Mouse (Mus musculus) small intestine, adult 10 weeks (tissue): ENCODE data around the gene Fpgs. TPM values are rescaled to one million over a fixed set of nuclear protein-coding genes. Genes with fewer than 3 reads are reported as not detected.

ENCODE experiments used
- polyA plus RNA-seq: library from polyadenylated mRNA; stranded (reverse); fragments of 350-450 nt; fragmentation: Illumina TruSeq; extraction: RNeasy Lipid Tissue Mini Kit (QIAGEN cat#74804); gene quantifications from one replicate; pipeline ENCODE4 v1.2.3, GENCODE M21; 2014; ENCODE audit warnings: low replicate concordance

Gene Fpgs
- polyA plus RNA-seq = not detected

DNA sequence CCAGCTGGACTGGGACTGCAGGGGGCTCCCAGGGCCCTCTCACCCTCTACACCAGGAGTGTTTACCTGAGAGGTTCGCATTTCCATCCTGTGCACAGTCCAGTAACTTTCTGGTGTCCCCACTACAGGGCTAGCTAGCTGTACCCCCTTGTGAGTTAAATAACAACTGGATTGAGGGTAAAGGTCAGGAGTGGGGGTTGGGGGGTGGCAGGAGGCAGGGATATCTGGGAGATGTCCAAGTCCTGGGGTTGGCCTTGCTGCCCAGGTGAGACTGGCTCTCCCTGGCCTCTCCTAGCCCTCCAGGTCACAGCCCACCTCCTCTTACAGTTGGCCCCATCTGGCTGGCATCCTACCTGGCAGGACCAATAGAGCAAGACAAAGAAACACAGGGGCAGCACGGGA, at the start of gene Fpgs:
Gene Fpgs (minus strand): TSS at position 125 of the 401 bp plus-strand sequence.

DNA sequence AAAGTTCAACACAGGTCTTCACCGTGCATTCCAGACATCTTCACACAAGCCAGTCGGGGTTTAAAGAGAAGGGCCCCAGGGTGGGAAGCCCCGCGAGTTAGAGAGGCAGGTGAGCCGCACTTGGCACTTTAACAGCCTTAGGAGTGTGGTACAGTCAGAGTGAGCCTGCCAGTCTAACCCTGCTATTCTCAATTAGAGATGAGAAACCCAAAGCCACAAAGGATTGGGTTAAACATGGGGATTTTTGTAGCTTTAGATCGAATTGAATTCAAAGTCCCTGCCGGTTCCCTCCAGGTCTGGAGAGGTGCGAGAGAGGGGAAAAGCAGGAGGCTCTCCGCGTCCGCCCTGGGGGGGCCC, 36.9 kb upstream of the Fpgs start, which contains the start of gene 6330409D20Rik:
Gene 6330409D20Rik (minus strand): TSS at position 101 of the 357 bp plus-strand sequence.

GRCm38 (mm10) chr2:32720681-32721229, 16.8 kb upstream of the Fpgs start, which contains the start of gene Sh2d3c:
Sh2d3c (plus strand) TSS chr2:32721055.

DNA sequence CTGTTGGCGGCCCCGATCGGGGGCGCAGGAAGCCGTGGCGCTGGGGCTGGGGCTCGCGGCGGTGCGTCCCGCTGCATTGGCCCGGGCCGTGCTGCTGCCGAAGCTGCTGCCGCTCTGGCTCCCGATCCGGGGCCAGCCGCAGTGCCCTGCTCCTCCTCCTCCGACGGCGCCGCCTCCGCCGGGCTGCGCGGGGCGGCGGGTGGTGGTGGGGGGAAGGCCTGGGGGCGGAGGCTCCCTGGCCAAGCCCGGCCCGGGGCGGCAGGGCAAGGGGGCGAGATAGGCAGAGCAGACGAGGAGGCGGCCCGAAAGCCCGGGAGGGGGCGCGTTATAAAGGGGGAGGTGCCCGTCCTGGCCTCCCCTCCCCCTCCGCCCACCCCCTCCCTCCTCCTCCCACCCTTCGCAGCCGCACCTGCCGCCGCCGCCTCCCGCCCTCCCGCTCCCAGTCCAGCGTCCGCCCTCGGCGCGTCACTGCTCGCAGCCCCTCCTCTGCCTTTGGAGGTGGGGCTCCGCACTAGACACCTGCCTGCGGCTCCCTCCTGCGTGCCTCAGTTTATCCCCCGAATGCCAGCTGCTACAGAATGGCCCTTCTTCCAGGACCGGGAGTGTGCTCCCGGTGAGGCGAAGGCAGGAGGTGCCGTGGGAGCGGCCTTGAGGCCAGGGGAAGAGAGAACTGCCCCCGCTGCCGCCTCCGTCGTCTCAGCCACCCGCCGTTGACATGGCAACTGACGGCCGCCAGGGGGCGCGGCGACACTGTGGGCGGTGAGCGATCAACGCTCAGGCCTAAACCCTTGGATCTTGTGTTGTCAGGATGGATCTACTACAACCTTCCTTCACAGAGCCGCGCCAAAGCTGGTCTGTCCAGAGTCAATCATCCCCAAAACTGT, 9.2 kb upstream of the Fpgs start, which contains the start of gene Cdk9:
Gene Cdk9 (minus strand): TSS at position 143 of the 884 bp plus-strand sequence.

GRCm38 (mm10) chr2:32646379-32647056, 57.4 kb downstream of the Fpgs start, which contains the start of gene Eng:
Eng (plus strand) TSS chr2:32646595.

Other genes with a start within 250 kb of the Fpgs start
- gene Fam102a, start 168.8 kb downstream of the Fpgs start, polyA plus RNA-seq = 15.2 TPM
- 2.4 TPM for gene Dpm2, start 133.3 kb downstream of the Fpgs start, polyA plus RNA-seq
- gene Pip5kl1, start 129.3 kb downstream of the Fpgs start, polyA plus RNA-seq = not detected
- not detected for gene 9430097D07Rik, start 128.5 kb downstream of the Fpgs start, polyA plus RNA-seq
- 0.59 TPM for gene St6galnac4, start 117.0 kb downstream of the Fpgs start, polyA plus RNA-seq
- 0.30 TPM for gene St6galnac6, start 104.4 kb downstream of the Fpgs start, polyA plus RNA-seq
- 0.33 TPM for gene Ak1, start 82.4 kb downstream of the Fpgs start, polyA plus RNA-seq
- 0.11 TPM for gene Eng, start 57.5 kb downstream of the Fpgs start, polyA plus RNA-seq
- 31.9 TPM for gene Cdk9, start 8.9 kb upstream of the Fpgs start, polyA plus RNA-seq
- 0.19 TPM for gene Sh2d3c, start 16.9 kb upstream of the Fpgs start, polyA plus RNA-seq
- gene 6330409D20Rik, start 36.9 kb upstream of the Fpgs start, polyA plus RNA-seq = not detected
- 1.3 TPM for gene Tor2a, start 53.1 kb upstream of the Fpgs start, polyA plus RNA-seq
- 0.41 TPM for gene Ttc16, start 71.5 kb upstream of the Fpgs start, polyA plus RNA-seq
- gene Ptrh1, start 71.6 kb upstream of the Fpgs start, polyA plus RNA-seq = 0.82 TPM
- gene Cfap157, start 80.3 kb upstream of the Fpgs start, polyA plus RNA-seq = not detected
- gene Stxbp1, start 143.1 kb upstream of the Fpgs start, polyA plus RNA-seq = 2.4 TPM
- 0.15 TPM for gene Fam129b, start 172.0 kb upstream of the Fpgs start, polyA plus RNA-seq